8 mouse cellular contexts compared by ENCODE assay signal in genomic region chr4:155249257-155249647, GRCm38 (mm10). TPM values are rescaled to one million over a fixed set of nuclear protein-coding genes. Genes with fewer than 3 reads are reported as not detected.
DNase-seq lines count a peak whose midpoint lies in the region; ATAC-seq and TF ChIP-seq lines count a peak whose summit lies in the region.

No protein-coding gene starts in this region.

- peak overlapping the region; percentile 81 to 94 for H3K4me3 ChIP-seq in ES-E14 (ENCODE audit: insufficient read depth in 1 of 2, low read depth in 1 of 2, low read length in 2 of 2, poor library complexity in 1 of 2, severe bottlenecking in 1 of 2)
- peak overlapping the region; percentile 59 for H3K4me3 ChIP-seq in forebrain, embryonic 14.5 days (ENCODE audit: low read depth, low read length)
- H3K4me3 ChIP-seq in liver, embryonic 16.5 days (ENCODE audit: low read depth, low read length) = peak overlapping the region; percentile 63
- H3K4me3 ChIP-seq in neural tube, embryonic 12.5 days = peak overlapping the region; percentile 64
- peak overlapping the region; percentile 61 for H3K4me3 ChIP-seq in stomach, postnatal 0 days (ENCODE audit: low read depth, low read length)

- peak overlapping the region; percentile 95 for H3K9ac ChIP-seq in ES-E14 (ENCODE audit: insufficient read depth, low read depth, low read length, poor library complexity, severe bottlenecking)
- peak overlapping the region; percentile 88 for H3K9ac ChIP-seq in forebrain, embryonic 14.5 days (ENCODE audit: low read length)
- H3K9ac ChIP-seq in liver, embryonic 16.5 days (ENCODE audit: low read depth, low read length) = peak overlapping the region; percentile 62
- peak overlapping the region; percentile 84 for H3K9ac ChIP-seq in neural tube, embryonic 12.5 days
- H3K9ac ChIP-seq in stomach, postnatal 0 days (ENCODE audit: low read length) = peak overlapping the region; percentile 81

- H3K4me2 ChIP-seq in forebrain, embryonic 14.5 days (ENCODE audit: low read length) = peak overlapping the region; percentile 93
- peak overlapping the region; percentile 87 for H3K4me2 ChIP-seq in liver, embryonic 16.5 days (ENCODE audit: low read depth, low read length)
- H3K4me2 ChIP-seq in neural tube, embryonic 12.5 days (replicated peaks) = peak overlapping the region; percentile 84
- peak overlapping the region; percentile 95 for H3K4me2 ChIP-seq in stomach, postnatal 0 days (replicated peaks; ENCODE audit: low read depth)

- peak; percentile 97 for DNase-seq in ES-E14 (ENCODE audit: low read depth, low spot score)
- DNase-seq in cerebellum, adult 11 months = peak; percentile 92
- peak; percentile 98 for DNase-seq in forebrain, embryonic 14.5 days (ENCODE audit: low spot score)
- peak; percentile 92 to 96 for DNase-seq in heart, postnatal 14 days
- peak; percentile 92 for DNase-seq in large intestine, adult 2 months (ENCODE audit: low read depth, low spot score)
- DNase-seq in stomach, postnatal 0 days (ENCODE audit: low spot score) = peak; percentile 94

- peak overlapping the region; percentile 95 for H3K27ac ChIP-seq in ES-E14 (ENCODE audit: insufficient read depth, low read depth, low read length, poor library complexity, severe bottlenecking)
- peak overlapping the region; percentile 99 for H3K27ac ChIP-seq in forebrain, embryonic 14.5 days (ENCODE audit: low read depth, low read length)
- peak overlapping the region; percentile 87 for H3K27ac ChIP-seq in liver, embryonic 16.5 days (ENCODE audit: low read length)
- peak overlapping the region; percentile 91 for H3K27ac ChIP-seq in neural tube, embryonic 12.5 days
- peak overlapping the region; percentile 97 for H3K27ac ChIP-seq in stomach, postnatal 0 days (replicated peaks)

- no peaks in the 10 kb centered on the region for H3K27me3 ChIP-seq in forebrain, embryonic 14.5 days (replicated peaks; ENCODE audit: control insufficient read depth, insufficient read depth, low read length)
- no peaks in the 10 kb centered on the region for H3K27me3 ChIP-seq in liver, embryonic 16.5 days (ENCODE audit: control insufficient read depth, insufficient read depth, low read depth, low read length)
- H3K27me3 ChIP-seq in neural tube, embryonic 12.5 days (replicated peaks) = no peaks in the 10 kb centered on the region
- H3K27me3 ChIP-seq in stomach, postnatal 0 days (ENCODE audit: control insufficient read depth, insufficient read depth, low read length) = no peaks in the 10 kb centered on the region

- intact Hi-C loops in heart, postnatal 14 days (cut with DNase I) = loop anchor here (1.0 to 5.0 kb wide), 5 partner anchors 14 to 154 kb away; no protein-coding TSS in a partner anchor

- peak; percentile 81 for ATAC-seq in forebrain, embryonic 14.5 days
- ATAC-seq in liver, embryonic 16.5 days (ENCODE audit: low read depth) = peak; percentile 64
- peak; percentile 81 for ATAC-seq in neural tube, embryonic 12.5 days (ENCODE audit: low FRiP score, low read depth)
- peak; percentile 75 for ATAC-seq in stomach, postnatal 0 days (ENCODE audit: low FRiP score, low TSS enrichment)

- H3K9me3 ChIP-seq in ES-E14 (ENCODE audit: control insufficient read depth, insufficient read depth, low read depth, low read length) = no peaks in the 10 kb centered on the region
- no peaks in the 10 kb centered on the region for H3K9me3 ChIP-seq in forebrain, embryonic 14.5 days (replicated peaks; ENCODE audit: control insufficient read depth, low read length)
- no peaks in the 10 kb centered on the region for H3K9me3 ChIP-seq in liver, embryonic 16.5 days (replicated peaks; ENCODE audit: control insufficient read depth, low read length)
- no peaks in the 10 kb centered on the region for H3K9me3 ChIP-seq in neural tube, embryonic 12.5 days
- H3K9me3 ChIP-seq in stomach, postnatal 0 days (ENCODE audit: control insufficient read depth, low read length) = no peaks in the 10 kb centered on the region

- in situ Hi-C loops in ES-E14 (cut with MboI; ENCODE audit: low sequenced_read_pairs in 2 of 2, unreplicated experiment in 2 of 2) = loop anchor here (5.0 to 25.0 kb wide), 2 partner anchors 157 to 362 kb away; partner anchors contain the start of gene Fam213b (in 1 of the 2)

- peak; percentile 99 for TF ChIP-seq CTCF in stomach, postnatal 0 days (IDR thresholded peaks at IDR 0.05; ENCODE audit: low read depth)

- WGBS in forebrain, embryonic 14.5 days = 2% methylated on average over 9 of the region's 9 CpGs
- under 1% methylated on average over 9 of the region's 9 CpGs for WGBS in large intestine, adult 2 months
- WGBS in liver, embryonic 16.5 days (ENCODE audit: insufficient replicate concordance) = 0% methylated on average over 9 of the region's 9 CpGs
- WGBS in neural tube, embryonic 12.5 days = under 1% methylated on average over 9 of the region's 9 CpGs
- 1% methylated on average over 9 of the region's 9 CpGs for WGBS in stomach, postnatal 0 days

- peaks cover 4% of the 10 kb centered on the region; the same call in 1 of the 2 replicates for H3K36me3 ChIP-seq in ES-E14 (ENCODE audit: control insufficient read depth, insufficient read depth, low read length, poor library complexity, severe bottlenecking)
- H3K36me3 ChIP-seq in forebrain, embryonic 14.5 days (ENCODE audit: control insufficient read depth, insufficient read depth, low read length) = peaks cover 3% of the 10 kb centered on the region; the same call in 1 of the 2 replicates
- no peaks in the 10 kb centered on the region for H3K36me3 ChIP-seq in liver, embryonic 16.5 days (ENCODE audit: control insufficient read depth, insufficient read depth)
- no peaks in the 10 kb centered on the region for H3K36me3 ChIP-seq in neural tube, embryonic 12.5 days
- H3K36me3 ChIP-seq in stomach, postnatal 0 days (ENCODE audit: control insufficient read depth, insufficient read depth, low read length) = no peaks in the 10 kb centered on the region; the same call in 1 of the 2 replicates

- no peak for TF ChIP-seq EP300 in stomach, postnatal 0 days (optimal IDR thresholded peaks at IDR 0.05)

- peaks cover 5 to 10% of the 10 kb centered on the region in 2 experiments; a peak in 2 of 4 replicates for H3K4me1 ChIP-seq in ES-E14 (ENCODE audit: control insufficient read depth in 2 of 2, insufficient read depth in 2 of 2, low read length in 2 of 2, poor library complexity in 1 of 2)
- H3K4me1 ChIP-seq in forebrain, embryonic 14.5 days (ENCODE audit: control insufficient read depth, insufficient read depth, low read length) = peaks cover 20% of the 10 kb centered on the region
- peaks cover 11% of the 10 kb centered on the region; the same call in 1 of the 2 replicates for H3K4me1 ChIP-seq in liver, embryonic 16.5 days (ENCODE audit: control insufficient read depth, low read depth, low read length)
- peaks cover 21% of the 10 kb centered on the region for H3K4me1 ChIP-seq in neural tube, embryonic 12.5 days
- H3K4me1 ChIP-seq in stomach, postnatal 0 days (replicated peaks; ENCODE audit: control insufficient read depth, insufficient read depth) = no peaks in the 10 kb centered on the region

TF ChIP-seq in ES-E14, 5 proteins besides CTCF, POLR2A, EP300 and RAD21:
- TF ChIP-seq CHD2 (IDR thresholded peaks at IDR 0.05; ENCODE audit: low read depth, low read length) (no peak), HCFC1 (IDR thresholded peaks at IDR 0.05; ENCODE audit: borderline replicate concordance, insufficient read depth, low read length) (peak; percentile 32; the same call in 1 of the 2 replicates), ZC3H11A (IDR thresholded peaks at IDR 0.05; ENCODE audit: borderline replicate concordance, low read depth, low read length) (peak; percentile 100)
TF ChIP-seq in ES-E14: peak in this region for 2.

RNA-seq across cellular contexts. Expression of gene Faap20, which starts 0.3 kb away (rescaled TPM):
- total RNA-seq in ES-E14 (2012; rRNA removed) = 16.4 and 17.8 TPM in 2 replicates
- 81.2 and 87.4 TPM in 2 replicates for polyA plus RNA-seq in forebrain, embryonic 14.5 days (2014; fragmentation: Nextera tagmentation; extraction: Ambion mirVana)
- 10 to 100 TPM; 19.0 to 19.6 TPM for total RNA-seq in heart, postnatal 14 days (2021)
- polyA plus RNA-seq in large intestine, adult 2 months (2012; rRNA removed) = 56.1 and 59.4 TPM in 2 replicates
- 17.1 and 18.6 TPM in 2 replicates for polyA plus RNA-seq in liver, embryonic 16.5 days (2015; fragmentation: Nextera tagmentation; extraction: Ambion mirVana)
- polyA plus RNA-seq in neural tube, embryonic 12.5 days (2016; fragmentation: Nextera tagmentation; extraction: Ambion mirVana) = 87.5 and 89.3 TPM in 2 replicates
- polyA plus RNA-seq in stomach, postnatal 0 days (2015; fragmentation: Nextera tagmentation; extraction: Ambion mirVana) = 43.5 and 46.3 TPM in 2 replicates

RNA-seq across cellular contexts. Expression of gene Ski, which starts 26.9 kb away (rescaled TPM):
- total RNA-seq in ES-E14 (2012; rRNA removed) = 30.2 and 38.0 TPM in 2 replicates
- polyA plus RNA-seq in forebrain, embryonic 14.5 days (2014; fragmentation: Nextera tagmentation; extraction: Ambion mirVana) = 16.2 and 17.1 TPM in 2 replicates
- total RNA-seq in heart, postnatal 14 days (2021) = 10 to 100 TPM; 65.0 to 65.3 TPM
- 20.3 and 30.8 TPM in 2 replicates for polyA plus RNA-seq in large intestine, adult 2 months (2012; rRNA removed)
- 2.4 and 2.5 TPM in 2 replicates for polyA plus RNA-seq in liver, embryonic 16.5 days (2015; fragmentation: Nextera tagmentation; extraction: Ambion mirVana)
- 12.3 and 13.2 TPM in 2 replicates for polyA plus RNA-seq in neural tube, embryonic 12.5 days (2016; fragmentation: Nextera tagmentation; extraction: Ambion mirVana)
- 9.7 and 10.8 TPM in 2 replicates for polyA plus RNA-seq in stomach, postnatal 0 days (2015; fragmentation: Nextera tagmentation; extraction: Ambion mirVana)

Comparison
In these comparisons a context has a peak if more than half of its experiments do, and no peak if none do; other contexts are left out.
1. Peak in every context shown above with its lines: DNase-seq, ATAC-seq, H3K4me3 ChIP-seq and H3K27ac ChIP-seq.